Mouse (Mus musculus) spleen, adult 2 months (tissue): ENCODE results near the gene Slc30a3.

Experiments
- CTCF ChIP-seq: fragments of 200-500 bp; IDR thresholded peaks from 2 replicates; pipeline ENCODE4 v1.5.1; 2011; ENCODE audit warnings: mild to moderate bottlenecking, inconsistent platforms; ENCODE audit not compliant: insufficient read depth, insufficient read length, insufficient replicate concordance; ENCODE audit errors: extremely low read depth
- POLR2A ChIP-seq: fragments of 200-500 bp; IDR thresholded peaks from 2 replicates; pipeline ENCODE4 v1.6.1; 2011; ENCODE audit warnings: low read depth, low read length, inconsistent platforms

DNA sequence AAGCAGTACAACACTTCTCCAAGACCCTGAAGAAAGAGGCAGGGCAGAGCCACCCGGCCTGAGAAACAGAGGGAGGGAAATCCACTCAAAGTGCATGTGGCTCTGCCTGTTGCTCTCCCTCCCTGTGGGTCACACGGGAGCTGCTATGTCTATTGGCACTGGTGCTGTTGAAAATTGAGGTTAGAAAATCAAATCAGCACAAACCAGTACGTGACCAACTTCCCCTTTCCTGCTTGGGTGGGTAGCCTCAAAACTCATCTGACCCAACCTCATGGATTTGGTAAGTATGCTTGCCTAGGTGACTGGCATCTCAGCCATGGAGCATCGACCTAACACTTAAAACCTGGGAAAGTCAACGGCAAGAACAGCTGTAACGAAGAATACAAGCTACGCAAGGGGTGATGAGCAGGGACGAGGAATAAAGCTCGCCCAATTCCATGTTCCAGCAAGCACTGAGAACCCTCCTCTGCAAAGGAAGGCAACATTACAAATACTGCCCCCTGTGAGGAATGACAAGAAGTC lies 2.2 kb downstream of the Slc30a3 start, which contains the start of gene Dnajc5g:
- TF ChIP-seq POLR2A (no peak), CTCF (no peak)
